Mouse (Mus musculus): ENCODE measurements around the gene Eno4.
"Not testable (repeated sequence)": the region's sequence is repeated elsewhere in the genome, so short reads cannot be mapped to it uniquely, and the experiment has no call there.

GRCm38 (mm10) chr19:58900471-58900870, 42.8 kb upstream of the Eno4 start:
- not testable (repeated sequence) for TF ChIP-seq CTCF, EP300 (IDR thresholded peaks at IDR 0.05)

Measured in lung, postnatal 0 days (tissue).